Mouse (Mus musculus) heart, adult 2 months (tissue): ENCODE results near the gene Cmtm7.

Source experiments
- CTCF ChIP-seq: fragments of 200-600 bp; IDR thresholded peaks from 2 replicates; pipeline ENCODE4 v1.8.1; 2022; ENCODE audit warnings: antibody characterized with exemption, mild to moderate bottlenecking, moderate library complexity
- EP300 ChIP-seq: fragments of 200-500 bp; IDR thresholded peaks from 2 replicates; pipeline ENCODE4 v1.6.1; 2011; ENCODE audit warnings: low read depth, low read length, control low read depth; ENCODE audit not compliant: insufficient read depth
- POLR2A ChIP-seq: fragments of 200-500 bp; IDR thresholded peaks from 2 replicates; pipeline ENCODE4 v1.6.1; 2011; ENCODE audit warnings: mild to moderate bottlenecking, low read depth, low read length, control low read depth; ENCODE audit not compliant: insufficient read depth

DNA sequence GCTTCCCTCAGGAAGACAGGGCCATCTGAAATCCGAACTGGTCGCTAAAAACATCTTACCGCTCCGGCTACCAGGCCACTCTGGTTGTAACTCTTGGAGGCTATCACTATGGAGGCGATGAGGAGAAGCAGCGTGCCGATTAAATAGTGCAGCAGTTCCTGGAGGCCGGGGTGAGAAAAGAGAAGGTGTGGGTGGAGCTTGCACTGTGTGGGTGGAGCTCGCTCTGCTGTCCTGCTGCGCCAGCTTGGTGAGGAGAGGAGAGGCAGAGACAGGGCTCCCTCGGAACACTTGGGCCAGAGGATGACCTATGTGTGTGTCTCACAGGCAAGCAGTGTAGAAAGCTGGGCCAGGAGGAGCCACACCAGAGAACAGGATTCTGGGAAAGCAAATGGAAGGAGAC, 19.8 kb downstream of the Cmtm7 start:
- TF ChIP-seq EP300: no peak
- no peak for TF ChIP-seq CTCF
- no peak for TF ChIP-seq POLR2A
